Mouse (Mus musculus) neural tube, embryonic 15.5 days (tissue): Measurements from ENCODE around the gene Sgcg. TPM values are rescaled to one million over a fixed set of nuclear protein-coding genes. Genes with fewer than 3 reads are reported as not detected.

Experiments used
- ATAC-seq: fragments of 200-750 bp; cut with Nextera tagmentation; 2 replicates; pipeline ENCODE4 v1.8.0; 2017; ENCODE audit warnings: mild to moderate bottlenecking, moderate TSS enrichment, moderate library complexity; ENCODE audit not compliant: low FRiP score
- H3K27ac ChIP-seq: fragments of 300-500 bp; sonication (generic); replicated peaks from 2 replicates; pipeline ENCODE4 v1.5.1; 2015; ENCODE audit warnings: mild to moderate bottlenecking, inconsistent platforms
- H3K27me3 ChIP-seq: fragments of 300-500 bp; sonication (generic); replicated peaks from 2 replicates; pipeline ENCODE4 v1.6.1; 2015; ENCODE audit warnings: inconsistent platforms
- H3K36me3 ChIP-seq: fragments of 300-500 bp; sonication (generic); 2 replicates; pipeline ENCODE4 v1.6.1; 2015; ENCODE audit warnings: inconsistent platforms
- H3K4me1 ChIP-seq: fragments of 300-500 bp; sonication (generic); 2 replicates; pipeline ENCODE4 v1.6.1; 2015; ENCODE audit warnings: inconsistent platforms
- H3K4me2 ChIP-seq: fragments of 300-500 bp; sonication (generic); 2 replicates; pipeline ENCODE4 v1.6.1; 2015; ENCODE audit warnings: inconsistent platforms, mild to moderate bottlenecking, moderate library complexity
- H3K4me3 ChIP-seq: fragments of 300-500 bp; sonication (generic); replicated peaks from 2 replicates; pipeline ENCODE4 v1.5.1; 2015; ENCODE audit warnings: mild to moderate bottlenecking, inconsistent platforms
- H3K9ac ChIP-seq: fragments of 300-500 bp; sonication (generic); replicated peaks from 2 replicates; pipeline ENCODE4 v1.6.1; 2015; ENCODE audit warnings: mild to moderate bottlenecking, inconsistent platforms
- H3K9me3 ChIP-seq: fragments of 300-500 bp; sonication (generic); replicated peaks from 2 replicates; pipeline ENCODE4 v1.6.1; 2016; ENCODE audit warnings: inconsistent platforms
- WGBS: fragments of 180-500 bp; shearing (Covaris S2); methylation state at CpG from one replicate; pipeline ENCODE4 v1.1.7; 2015; ENCODE audit warnings: mixed read lengths; 5-methylcytosine and 5-hydroxymethylcytosine counted together
- polyA plus RNA-seq: library from polyadenylated mRNA; unstranded; fragments of >200 nt; fragmentation: Nextera tagmentation; extraction: Ambion mirVana; gene quantifications from 2 replicates; pipeline ENCODE4 v1.2.1, GENCODE M21; 2015

Sgcg gene
- polyA plus RNA-seq, 1 experiment from 2014 or later, result 1.0 TPM

DNA sequence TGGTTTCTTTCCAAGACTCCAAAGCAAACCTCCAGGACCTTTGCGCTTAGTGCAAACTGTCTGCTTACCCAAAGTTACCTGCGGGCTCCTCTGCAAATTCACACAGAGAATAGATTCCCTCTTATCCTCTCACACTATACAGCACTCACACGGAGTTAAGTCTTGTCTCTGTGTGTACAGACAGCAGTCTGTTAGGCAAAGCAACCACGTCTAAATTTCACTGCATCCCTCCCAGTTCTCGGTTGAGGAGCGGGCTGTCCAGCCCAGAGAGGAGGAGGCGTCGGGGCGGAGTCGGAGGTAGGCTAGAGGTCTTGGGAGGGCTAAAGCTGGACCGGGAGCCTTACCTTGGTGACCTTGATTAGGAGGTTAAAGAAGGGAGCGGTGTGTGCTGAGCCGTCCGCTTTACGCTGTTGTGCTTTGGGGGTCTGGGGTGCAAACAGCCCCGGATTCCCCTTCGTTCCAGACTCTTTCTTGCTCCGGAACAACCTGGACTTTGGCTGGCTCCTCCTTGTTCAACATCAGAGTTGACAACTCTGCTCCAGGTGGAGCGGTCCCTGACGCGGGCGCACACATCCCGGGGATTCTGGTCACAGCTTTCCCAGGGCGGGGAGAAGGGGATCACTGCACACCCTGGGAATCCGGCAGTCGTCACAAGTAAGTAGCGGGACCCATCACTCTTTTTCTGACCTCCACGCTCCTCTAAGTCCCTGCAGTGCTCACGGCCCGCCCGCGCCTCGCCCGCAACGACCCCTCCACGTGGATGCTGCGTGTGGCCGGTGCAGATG is 16.3 kb upstream of the Sgcg start:
- no peaks in the 10 kb centered on the region for H3K9me3 ChIP-seq
- no peak overlapping the region for H3K9ac ChIP-seq
- no peak for ATAC-seq
- H3K36me3 ChIP-seq, result no peaks in the 10 kb centered on the region
- peak overlapping the region; percentile 21 for H3K4me3 ChIP-seq
- peaks cover 26% of the 10 kb centered on the region for H3K27me3 ChIP-seq
- 8% methylated on average over 38 of the region's 38 CpGs for WGBS
- peaks cover 14% of the 10 kb centered on the region for H3K4me1 ChIP-seq
- no peak overlapping the region for H3K27ac ChIP-seq
- peak overlapping the region; percentile 50 for H3K4me2 ChIP-seq

DNA sequence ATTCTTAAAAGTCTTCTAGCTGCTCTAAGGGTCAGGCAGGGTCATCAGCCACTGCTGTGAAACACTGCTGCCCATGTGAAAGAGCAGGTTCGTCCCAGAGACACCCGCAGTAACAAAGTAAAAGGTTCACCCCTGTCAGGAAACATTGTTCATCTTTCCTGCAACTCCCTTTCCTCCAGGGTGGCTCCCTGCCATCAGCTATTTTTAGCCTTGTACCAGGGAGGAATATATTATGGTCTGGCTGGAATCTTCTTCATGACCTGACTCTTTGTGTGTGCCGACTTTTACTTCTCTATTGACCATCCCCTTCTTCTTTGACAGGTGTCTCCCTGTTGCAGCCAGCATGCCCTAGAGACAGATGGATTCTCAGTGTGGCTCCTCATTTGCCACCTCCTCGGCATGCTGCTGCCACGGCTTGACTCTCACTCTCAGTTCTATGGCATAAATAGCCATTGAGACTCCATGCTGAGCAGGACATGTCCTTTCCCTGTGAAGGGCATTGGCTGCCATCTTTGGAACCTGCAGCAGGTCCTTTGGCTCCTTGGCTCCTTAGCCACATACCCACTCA is 9.7 kb upstream of the Sgcg start:
- H3K27ac ChIP-seq, result no peak overlapping the region
- no peak overlapping the region for H3K4me2 ChIP-seq
- H3K9ac ChIP-seq, result no peak overlapping the region
- 54% methylated on average over 5 of the region's 5 CpGs for WGBS
- no peaks in the 10 kb centered on the region for H3K4me1 ChIP-seq
- no peak overlapping the region for H3K4me3 ChIP-seq
- no peaks in the 10 kb centered on the region for H3K36me3 ChIP-seq
- no peaks in the 10 kb centered on the region for H3K27me3 ChIP-seq
- ATAC-seq, result no peak
- no peaks in the 10 kb centered on the region for H3K9me3 ChIP-seq

DNA sequence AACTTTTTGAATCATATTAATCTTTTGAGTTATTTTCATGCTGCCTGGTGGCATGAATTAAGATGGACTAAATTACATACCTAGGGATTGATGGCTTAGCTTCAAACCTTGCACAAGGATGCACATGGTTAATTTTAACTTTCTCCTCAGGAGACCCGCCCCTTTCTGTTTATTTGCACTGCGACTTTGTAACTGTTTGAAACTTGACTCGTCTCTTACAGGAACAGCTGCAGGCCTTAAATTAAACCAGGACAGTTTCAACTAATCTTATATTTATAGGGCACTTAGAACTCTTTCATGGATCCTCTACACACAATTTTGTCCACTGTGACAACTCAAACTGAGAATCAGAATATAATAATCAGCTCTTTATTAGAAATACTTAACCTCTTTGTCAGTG is 794 bp upstream of the Sgcg start:
- Histone ChIP-seq H3K9ac (no peak overlapping the region), H3K27ac (no peak overlapping the region), H3K4me3 (no peak overlapping the region), H3K4me1 (no peaks in the 10 kb centered on the region), H3K27me3 (no peaks in the 10 kb centered on the region), H3K36me3 (no peaks in the 10 kb centered on the region), H3K9me3 (no peaks in the 10 kb centered on the region), H3K4me2 (no peak overlapping the region)
- ATAC-seq, result no peak
- 68% methylated on average over 3 of the region's 3 CpGs for WGBS

DNA sequence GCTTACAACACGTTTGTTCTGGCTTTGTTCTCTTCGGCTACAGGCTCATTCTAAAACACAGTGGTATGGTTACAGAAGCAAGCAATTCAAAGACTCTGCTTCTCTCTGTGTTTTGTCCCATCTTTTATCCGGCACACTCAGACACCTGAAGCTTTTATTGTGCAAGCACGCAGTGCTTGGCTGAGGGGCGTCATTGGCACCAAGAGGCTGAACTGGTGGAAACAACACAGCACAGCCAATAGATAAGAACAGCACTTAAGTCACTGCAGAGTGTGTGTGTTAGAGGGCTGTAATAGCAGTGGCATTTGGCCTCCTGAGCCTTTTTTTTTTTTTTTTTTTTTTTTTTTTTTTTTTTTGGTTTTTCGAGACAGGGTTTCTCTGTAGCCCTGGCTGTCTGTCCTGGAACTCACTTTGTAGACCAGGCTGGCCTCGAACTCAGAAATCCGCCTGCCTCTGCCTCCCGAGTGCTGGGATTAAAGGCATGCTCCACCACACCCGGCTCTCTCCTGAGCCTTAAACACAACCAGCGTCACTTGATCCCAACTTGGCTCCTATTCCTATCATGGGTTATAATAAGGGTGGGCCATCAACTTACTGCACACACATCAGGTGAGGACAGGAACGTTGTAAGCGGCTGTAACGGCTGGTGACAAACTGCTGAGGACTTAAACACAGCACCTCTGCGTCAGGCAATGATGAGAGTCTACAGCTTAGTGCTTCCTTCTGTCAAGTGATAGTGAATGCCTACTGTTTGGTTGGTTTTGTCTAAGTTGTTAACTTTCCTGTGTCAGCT is 5.5 kb downstream of the Sgcg start:
- 81% methylated on average over 15 of the region's 15 CpGs for WGBS
- Histone ChIP-seq H3K4me3 (no peak overlapping the region), H3K27ac (no peak overlapping the region), H3K4me2 (no peak overlapping the region), H3K9ac (no peak overlapping the region), H3K4me1 (no peaks in the 10 kb centered on the region), H3K9me3 (peaks cover 6% of the 10 kb centered on the region; the same call in 1 of the 2 replicates), H3K36me3 (no peaks in the 10 kb centered on the region), H3K27me3 (no peaks in the 10 kb centered on the region)
- no peak for ATAC-seq

DNA sequence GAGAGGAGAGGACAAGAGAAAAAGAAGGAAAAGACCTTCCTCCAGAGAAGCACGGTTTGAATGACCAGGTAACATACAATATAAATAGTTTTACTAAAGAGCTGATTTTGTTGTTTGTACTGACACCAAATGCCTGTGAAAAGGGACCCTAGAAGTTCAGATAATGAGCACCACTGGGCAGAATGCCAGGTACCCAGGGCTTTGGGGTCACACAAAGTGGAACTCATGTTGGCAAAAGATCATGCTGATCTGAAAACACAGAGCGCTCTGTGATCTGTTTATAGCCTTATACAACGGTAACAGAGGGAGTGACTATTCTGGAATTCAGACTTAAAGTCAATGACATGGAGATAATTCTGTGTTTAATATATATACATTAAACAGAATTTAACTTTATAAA is 11.8 kb downstream of the Sgcg start:
- Histone ChIP-seq H3K4me3 (no peak overlapping the region), H3K27me3 (no peaks in the 10 kb centered on the region), H3K9ac (no peak overlapping the region), H3K36me3 (no peaks in the 10 kb centered on the region), H3K4me2 (no peak overlapping the region), H3K27ac (no peak overlapping the region), H3K4me1 (no peaks in the 10 kb centered on the region), H3K9me3 (peaks cover 6% of the 10 kb centered on the region; the same call in 1 of the 2 replicates)
- ATAC-seq, result no peak
- 75% methylated on average over 3 of the region's 3 CpGs for WGBS

DNA sequence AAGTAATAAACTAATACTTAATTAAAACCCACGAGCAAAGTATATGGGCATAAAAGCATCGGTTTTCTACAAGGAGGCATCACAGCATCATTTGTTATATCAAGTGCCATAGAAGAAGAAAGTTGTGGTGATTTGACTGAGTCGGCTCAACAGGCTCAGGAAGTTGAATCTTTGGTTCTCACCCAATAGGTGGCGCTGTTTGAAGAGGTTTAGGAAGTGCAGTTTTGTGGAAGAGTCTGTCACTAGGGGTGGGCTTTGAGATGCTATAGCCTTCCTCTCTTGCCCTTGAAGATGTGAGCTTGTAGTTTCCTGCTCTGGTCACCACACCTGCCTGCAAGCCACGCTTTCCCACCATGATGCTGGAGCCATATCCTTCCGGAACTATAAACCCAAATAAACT is 15.7 kb downstream of the Sgcg start:
- Histone ChIP-seq H3K27me3 (no peaks in the 10 kb centered on the region), H3K4me2 (no peak overlapping the region), H3K36me3 (no peaks in the 10 kb centered on the region), H3K9me3 (no peaks in the 10 kb centered on the region), H3K9ac (no peak overlapping the region), H3K4me1 (no peaks in the 10 kb centered on the region), H3K4me3 (no peak overlapping the region), H3K27ac (no peak overlapping the region)
- no peak for ATAC-seq
- WGBS, result 46% methylated on average over 6 of the region's 6 CpGs

DNA sequence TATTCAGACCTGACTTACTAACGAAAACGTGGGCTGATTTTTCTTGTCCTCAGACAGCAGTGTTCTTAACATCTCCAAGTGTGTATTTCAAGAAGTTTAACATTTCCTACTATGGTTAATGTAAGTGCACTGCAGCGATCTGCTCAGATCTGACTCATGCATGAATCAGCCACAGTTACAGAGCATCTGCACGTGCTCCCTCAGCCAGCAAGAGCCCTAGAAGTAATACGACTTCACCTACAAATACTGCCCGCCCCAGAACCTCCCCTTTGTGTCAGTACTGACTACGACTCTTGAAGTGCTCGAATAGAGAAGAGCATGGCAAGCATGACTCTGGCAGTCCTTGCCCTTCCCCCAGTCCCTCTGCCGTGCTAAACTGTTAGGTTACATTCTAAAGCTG is 19.5 kb downstream of the Sgcg start:
- Histone ChIP-seq H3K27me3 (no peaks in the 10 kb centered on the region), H3K9ac (no peak overlapping the region), H3K4me3 (no peak overlapping the region), H3K27ac (no peak overlapping the region), H3K36me3 (no peaks in the 10 kb centered on the region), H3K4me1 (no peaks in the 10 kb centered on the region), H3K9me3 (no peaks in the 10 kb centered on the region), H3K4me2 (no peak overlapping the region)
- ATAC-seq, result no peak
- 66% methylated on average over 9 of the region's 9 CpGs for WGBS

DNA sequence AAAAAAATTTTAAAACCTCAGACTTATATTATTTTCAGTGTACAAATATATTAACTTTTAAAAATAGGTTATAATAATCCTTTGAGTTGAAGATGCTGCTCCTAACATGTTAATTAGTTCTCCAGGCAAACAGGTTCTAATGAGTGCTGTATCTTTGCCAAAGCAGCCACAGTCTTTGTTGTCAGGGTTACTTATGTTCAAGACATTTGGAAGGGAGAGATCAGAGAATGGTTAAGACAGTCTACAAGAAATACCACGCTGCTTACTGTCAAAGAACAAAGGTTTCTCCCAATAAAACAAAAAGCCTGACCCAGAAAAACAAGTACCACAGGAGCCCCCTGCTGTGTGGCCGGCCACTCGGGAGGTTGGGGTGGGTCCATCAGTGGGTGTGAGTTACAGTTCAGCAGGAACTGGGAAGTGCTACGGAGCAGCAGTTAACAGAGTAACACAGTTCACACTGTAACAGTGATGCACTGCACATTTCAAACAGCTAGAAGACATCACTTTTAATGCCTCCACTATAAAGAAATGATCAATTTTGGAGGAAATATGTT is 21.1 kb downstream of the Sgcg start:
- 12% methylated on average over 4 of the region's 4 CpGs for WGBS
- H3K27me3 ChIP-seq, result no peaks in the 10 kb centered on the region
- H3K4me1 ChIP-seq, result no peaks in the 10 kb centered on the region
- no peak overlapping the region for H3K4me3 ChIP-seq
- no peak overlapping the region for H3K9ac ChIP-seq
- no peaks in the 10 kb centered on the region for H3K36me3 ChIP-seq
- H3K4me2 ChIP-seq, result no peak overlapping the region
- no peak for ATAC-seq
- H3K27ac ChIP-seq, result no peak overlapping the region
- H3K9me3 ChIP-seq, result no peaks in the 10 kb centered on the region

DNA sequence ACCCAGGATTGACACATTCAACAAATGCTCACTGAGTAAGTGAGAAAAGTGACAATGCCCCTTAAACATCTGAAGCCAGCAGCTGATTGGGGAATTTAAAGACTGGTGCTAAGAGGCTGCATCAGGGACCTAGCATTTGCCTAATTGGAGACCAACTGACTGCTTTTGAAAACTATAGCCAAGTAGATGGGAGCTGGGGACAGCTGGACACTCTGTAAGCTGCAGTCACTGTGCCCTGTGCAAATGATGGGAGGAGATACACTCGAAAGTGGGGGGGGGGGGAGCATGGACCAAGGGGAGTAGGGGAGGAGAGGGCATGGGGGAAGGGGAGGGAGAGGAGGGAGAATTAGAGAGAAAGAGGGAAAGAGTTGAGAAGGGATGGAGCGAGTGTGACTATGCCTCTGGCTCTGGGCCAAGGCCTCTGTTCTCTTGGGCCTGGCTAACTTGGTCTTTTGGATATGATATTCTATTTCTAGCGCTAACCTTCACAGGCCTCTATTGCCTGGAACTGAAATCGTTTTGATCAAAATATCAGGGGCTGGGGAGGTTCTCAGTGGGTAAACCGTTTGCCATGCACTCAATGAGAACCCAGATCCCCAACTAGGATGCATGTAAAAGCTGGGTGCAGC is 22.3 kb downstream of the Sgcg start:
- Histone ChIP-seq H3K4me3 (no peak overlapping the region), H3K9me3 (no peaks in the 10 kb centered on the region), H3K36me3 (no peaks in the 10 kb centered on the region), H3K27me3 (no peaks in the 10 kb centered on the region), H3K27ac (no peak overlapping the region), H3K9ac (no peak overlapping the region), H3K4me2 (no peak overlapping the region), H3K4me1 (no peaks in the 10 kb centered on the region)
- 73% methylated on average over 5 of the region's 5 CpGs for WGBS
- ATAC-seq, result no peak

DNA sequence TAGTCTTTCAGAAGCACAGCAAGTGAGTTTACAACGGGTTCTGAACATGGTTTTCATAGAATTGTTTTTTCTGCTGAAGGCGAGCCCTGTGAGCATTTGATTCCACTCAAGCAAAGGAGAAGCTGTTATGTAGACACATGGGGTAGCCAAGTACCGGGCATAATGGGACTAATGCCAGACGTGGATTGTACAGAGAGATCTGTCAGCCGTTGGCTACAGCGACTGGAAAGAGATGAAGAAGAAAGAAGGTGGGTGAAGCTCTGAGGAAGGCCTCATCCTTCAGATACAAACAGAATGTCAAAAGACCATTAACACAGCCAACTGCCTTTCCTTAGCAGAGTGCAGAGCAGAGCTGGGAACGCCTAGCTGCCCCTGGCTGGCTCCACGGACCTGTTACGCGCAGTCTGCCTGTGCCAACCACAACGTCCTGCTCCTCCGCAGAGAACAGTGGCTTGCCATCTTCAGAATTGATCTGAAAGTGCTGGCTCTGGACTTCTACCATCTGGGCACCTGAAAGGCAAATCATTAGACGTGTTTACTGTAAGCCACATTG is 26.2 kb downstream of the Sgcg start:
- ATAC-seq, result no peak
- Histone ChIP-seq H3K27me3 (no peaks in the 10 kb centered on the region), H3K4me2 (no peak overlapping the region), H3K36me3 (no peaks in the 10 kb centered on the region), H3K4me1 (no peaks in the 10 kb centered on the region), H3K9ac (no peak overlapping the region), H3K4me3 (no peak overlapping the region), H3K9me3 (no peaks in the 10 kb centered on the region), H3K27ac (no peak overlapping the region)
- WGBS, result 80% methylated on average over 13 of the region's 13 CpGs

DNA sequence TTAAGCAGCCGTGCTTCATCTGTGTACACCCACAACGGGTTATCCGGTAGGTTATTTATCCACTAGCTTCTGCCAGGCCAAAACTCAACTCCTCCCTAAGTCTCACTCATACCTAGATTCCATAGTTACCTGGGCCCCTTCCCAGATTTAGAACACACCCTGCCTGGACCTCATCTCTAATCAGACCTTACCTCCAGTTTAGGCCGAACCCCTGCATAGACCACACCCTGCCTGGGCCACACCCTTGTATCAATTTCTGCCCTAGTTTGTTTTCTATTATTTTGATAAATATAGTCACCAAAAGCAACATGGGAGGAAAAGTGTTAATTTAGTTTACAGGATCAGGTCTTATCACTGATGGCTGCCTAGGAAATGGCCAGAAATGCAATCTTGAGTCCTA is 28.1 kb downstream of the Sgcg start:
- H3K27ac ChIP-seq, result no peak overlapping the region
- ATAC-seq, result no peak
- 95% methylated on average over 4 of the region's 4 CpGs for WGBS

More for the DNA sequence above, 28.1 kb downstream of the Sgcg start:
- Histone ChIP-seq H3K4me1 (no peaks in the 10 kb centered on the region), H3K9ac (no peak overlapping the region), H3K36me3 (no peaks in the 10 kb centered on the region), H3K9me3 (no peaks in the 10 kb centered on the region), H3K27me3 (no peaks in the 10 kb centered on the region), H3K4me2 (no peak overlapping the region), H3K4me3 (no peak overlapping the region)
